Mouse (Mus musculus) retina, postnatal 7 days (tissue): ENCODE measurements around the gene Sst.
"Not testable (repeated sequence)": the region's sequence is repeated elsewhere in the genome, so short reads cannot be mapped to it uniquely, and the experiment has no call there.

Experiments
- DNase-seq: peaks from one replicate; pipeline ENCODE4 v3.0.0-alpha.2; 2012; ENCODE audit warnings: low read depth, low spot score

Gene Sst

GRCm38 (mm10) chr16:23890636-23891035 is at the start of gene Sst:
Gene Sst (minus strand): TSS chr16:23890958.
- DNase-seq = no peak

DNA sequence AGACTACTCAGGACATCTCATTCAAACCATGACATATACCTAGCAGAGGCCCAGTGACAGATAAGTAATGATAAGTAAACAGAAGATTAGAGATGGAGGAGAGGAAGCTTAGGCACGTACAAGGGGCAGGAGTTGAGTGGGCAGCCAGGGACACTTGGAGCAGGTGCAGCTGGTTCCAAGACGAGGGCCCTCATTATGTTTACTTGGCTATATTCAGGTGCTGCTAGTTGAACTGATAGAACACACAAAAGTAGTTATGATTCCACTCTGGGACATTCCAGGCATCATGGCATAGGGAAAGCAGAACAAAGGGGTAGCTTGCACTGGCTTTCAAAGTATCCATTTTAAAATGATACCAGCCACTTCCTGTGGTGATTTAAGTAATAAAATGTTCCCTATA is 43.6 kb upstream of the Sst start:
- no peak for DNase-seq

- DNase-seq = no peak
These were observed 41.5 kb upstream of the Sst start, which contains the start of gene Rtp2 for GRCm38 (mm10) chr16:23932294-23932693. Gene Rtp2 (minus strand): TSS chr16:23932394.

DNA sequence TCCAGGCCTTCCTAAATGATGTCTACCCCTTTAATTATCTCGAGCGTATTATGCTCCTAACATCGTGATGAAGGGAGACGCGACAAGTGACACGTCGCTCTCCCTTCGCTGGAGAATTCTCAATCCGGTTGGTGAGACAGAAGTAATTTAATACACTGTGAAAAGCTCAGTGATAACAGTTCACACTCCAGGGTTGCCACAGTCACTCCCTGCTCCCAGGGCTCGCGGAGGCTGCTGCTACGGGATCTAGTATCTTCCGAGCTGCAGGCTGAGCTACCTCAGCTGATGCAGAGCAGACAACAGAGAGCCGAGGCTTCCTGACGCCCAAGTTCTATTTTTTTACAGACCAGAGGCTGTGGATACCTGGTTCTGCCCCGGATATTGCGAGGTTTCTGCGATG is 40.5 kb upstream of the Sst start:
- DNase-seq = no peak

DNA sequence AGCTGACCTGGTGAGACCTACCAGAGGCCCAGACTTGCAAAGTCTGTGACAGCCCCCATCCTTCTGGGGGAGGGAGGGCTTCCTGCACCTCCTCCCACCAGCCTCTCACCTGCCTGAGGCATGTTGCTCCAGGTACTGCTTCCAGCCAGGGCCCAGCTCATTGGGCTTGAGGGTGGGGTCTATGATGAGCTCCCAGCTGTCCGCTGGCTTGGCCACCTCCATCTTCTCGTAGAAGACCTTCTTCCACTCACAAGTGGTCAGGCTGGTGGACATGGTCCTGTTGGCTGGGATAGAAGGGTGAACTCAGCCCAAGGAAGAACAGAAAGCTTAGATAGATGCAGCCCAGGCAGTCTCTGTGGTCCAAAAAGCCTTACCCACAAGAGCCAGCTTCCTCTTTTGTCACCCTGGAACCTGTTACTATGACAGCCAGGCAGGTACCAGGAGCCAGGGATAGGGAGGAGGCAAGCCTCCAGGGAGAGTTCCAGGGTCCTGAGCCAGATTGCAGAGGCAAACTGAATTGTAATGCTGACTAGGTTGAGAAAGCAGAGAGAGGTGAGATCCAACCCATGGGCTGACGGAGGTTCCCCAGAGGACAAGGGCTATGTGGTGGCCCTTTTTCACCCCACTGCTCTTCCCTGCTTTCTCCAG is 39.8 kb upstream of the Sst start:
- no peak for DNase-seq

DNA sequence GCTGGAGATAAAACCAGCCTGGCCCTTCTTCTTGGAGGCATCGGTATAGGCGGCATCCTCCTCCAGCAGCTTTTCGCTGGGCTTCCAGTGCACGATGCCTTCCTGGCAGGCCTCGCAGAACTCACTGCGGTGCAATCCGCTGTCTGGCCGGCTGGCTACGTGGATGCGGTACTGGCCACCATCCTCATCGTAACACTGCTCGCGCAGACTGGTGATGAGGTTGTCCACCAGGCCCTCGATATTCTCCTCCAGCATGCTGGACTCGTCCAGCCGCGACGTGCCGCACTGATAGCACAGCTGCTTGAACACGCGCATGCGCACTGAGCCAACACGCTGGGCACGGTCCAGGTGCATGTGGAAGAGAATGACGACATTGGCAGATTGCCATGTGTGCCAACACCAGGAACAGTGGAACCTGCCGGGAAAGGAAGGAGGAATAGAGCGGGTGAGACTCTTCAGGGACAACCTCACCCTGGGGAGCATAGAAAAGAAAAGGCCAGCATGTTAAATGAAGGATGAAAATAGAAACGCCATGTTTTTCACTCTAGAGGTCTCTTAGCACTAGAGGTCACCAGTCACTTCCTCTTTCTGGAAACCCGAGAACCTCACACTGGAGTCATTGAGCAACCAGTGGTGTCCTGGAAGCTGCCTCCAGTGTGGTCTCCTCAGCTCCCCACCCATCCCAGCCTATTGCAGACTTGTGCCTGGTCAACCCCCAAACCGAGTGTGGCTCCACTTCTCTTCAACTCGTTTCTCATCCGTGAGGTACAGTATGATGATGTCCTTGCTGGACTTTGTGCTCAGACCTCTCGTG is 36.8 kb upstream of the Sst start:
- DNase-seq = no peak

DNA sequence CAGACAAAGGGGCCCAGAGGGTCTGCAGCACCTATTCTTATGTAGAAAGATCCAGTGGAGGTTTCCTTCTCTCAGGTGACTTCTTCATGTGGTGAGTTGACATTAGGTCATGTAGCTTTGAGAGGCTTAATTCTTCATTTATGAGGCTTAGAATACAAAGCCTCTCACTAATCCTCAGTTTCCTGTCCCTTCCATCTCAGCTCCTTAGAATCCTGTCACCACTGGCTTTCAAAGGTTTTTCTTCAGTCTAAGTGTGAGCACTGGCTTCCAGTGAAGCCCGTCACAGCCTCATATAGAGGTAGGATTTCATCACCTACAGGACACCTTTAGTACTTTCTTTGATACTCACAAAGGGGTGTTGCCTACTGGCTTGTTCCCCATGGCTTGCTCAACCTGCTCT is 32.1 kb upstream of the Sst start:
- DNase-seq = no peak

GRCm38 (mm10) chr16:23921697-23922096 is 30.9 kb upstream of the Sst start:
- DNase-seq = no peak

DNA sequence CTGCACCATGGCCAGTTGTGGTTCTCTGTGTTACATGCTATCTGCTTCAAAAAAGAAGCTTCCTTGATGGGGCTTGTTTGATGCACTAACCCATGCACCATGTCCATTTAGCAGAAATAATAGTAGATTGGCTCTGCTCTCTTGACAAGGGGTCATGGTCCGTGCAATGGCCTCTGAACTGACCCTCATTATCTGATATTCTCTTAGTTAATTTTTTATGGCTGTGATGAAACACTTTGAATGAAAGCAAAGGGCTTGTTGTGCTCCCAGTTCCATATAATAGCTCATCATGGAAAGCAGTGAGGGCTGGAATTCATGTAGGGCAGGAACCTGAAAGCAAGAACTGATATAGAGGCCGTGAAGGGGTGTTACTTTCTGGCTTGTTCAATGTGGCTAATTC is 28.7 kb upstream of the Sst start:
- no peak for DNase-seq

DNA sequence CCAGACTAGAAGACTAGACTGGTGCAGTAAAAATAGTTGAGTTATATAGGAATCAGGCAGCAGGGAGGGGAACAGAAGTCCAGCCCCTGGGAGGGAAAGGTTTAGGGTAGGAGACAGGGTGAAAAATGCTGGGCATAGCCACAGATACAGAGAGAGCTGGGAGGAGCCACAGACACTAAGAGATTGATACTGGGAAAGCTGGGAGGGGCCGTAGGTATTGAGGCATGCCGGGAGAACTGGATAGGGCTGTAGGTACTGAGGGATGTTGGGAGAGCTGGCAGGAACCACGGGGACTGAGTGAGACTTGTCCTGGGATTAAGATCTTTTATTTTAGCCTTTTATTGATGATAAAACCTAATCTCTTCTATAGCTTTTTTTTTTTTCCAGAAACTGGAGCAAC is 22.6 kb upstream of the Sst start:
- DNase-seq = no peak

GRCm38 (mm10) chr16:23912741-23913140 is 22.0 kb upstream of the Sst start:
- no peak for DNase-seq

DNA sequence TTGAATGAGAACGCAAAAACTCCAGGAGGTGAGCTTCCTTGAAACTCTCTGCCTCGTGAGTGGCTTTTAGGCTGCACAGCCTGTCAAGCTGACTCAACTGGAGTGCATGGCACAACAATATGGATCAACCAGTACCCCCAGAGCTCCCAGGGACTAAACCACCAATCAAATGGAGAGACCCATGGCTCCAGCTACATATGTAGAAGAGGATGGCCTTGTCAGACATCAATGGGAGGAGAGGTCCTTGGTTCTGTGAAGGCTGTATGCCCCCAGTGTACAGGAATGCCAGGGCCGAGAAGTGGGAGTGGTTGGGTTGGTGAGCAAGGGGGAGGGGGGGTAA is 18.2 kb upstream of the Sst start:
- DNase-seq = not testable (repeated sequence)

DNA sequence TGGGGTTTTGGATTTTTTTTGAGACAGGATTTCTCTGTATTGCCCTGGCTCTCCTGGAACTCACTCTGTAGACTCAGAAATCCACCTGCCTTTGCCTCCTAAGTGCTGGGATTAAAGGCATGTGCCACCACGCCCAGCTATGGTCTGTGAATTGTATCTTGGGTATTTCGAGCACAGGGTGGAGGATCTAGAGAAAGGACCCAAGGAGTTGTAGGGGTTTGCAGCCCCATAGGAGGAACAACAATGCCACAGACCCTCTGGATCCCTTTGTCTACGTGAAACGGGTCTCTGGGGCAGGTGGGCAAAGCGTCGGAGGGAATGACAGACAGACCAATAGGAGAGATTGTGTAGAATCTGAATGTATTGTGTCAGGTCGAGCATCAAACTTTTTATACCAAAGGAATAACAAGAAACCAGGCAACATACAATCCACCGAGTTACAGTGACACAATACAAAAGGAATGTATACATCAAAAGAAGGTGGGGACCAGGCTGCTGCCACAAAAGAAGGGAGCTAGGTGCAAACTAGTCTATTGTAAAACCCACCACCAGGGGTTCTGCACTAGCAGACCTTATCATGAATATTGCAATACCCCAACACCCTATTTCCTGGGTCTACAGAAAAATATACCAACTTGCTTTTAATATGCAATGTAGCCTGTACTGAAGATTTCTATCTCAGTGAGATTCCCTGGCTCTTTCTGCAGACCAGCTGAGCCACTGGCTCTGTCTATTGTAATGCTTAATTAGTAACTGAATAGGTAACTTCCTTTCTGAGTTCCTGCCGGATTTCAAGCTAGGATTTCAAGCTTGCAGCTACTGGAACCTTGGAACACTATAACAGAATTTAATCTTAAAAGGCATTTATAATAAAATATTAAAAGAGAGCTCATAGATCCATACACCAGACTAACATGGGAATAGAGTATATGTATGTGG is 17.6 kb upstream of the Sst start:
- DNase-seq = not testable (repeated sequence)

GRCm38 (mm10) chr16:23906586-23906985 is 15.8 kb upstream of the Sst start:
- not testable (repeated sequence) for DNase-seq

- DNase-seq = no peak
These were observed 10.7 kb upstream of the Sst start for GRCm38 (mm10) chr16:23901411-23901810.

GRCm38 (mm10) chr16:23900061-23900460 is 9.3 kb upstream of the Sst start:
- no peak for DNase-seq

GRCm38 (mm10) chr16:23898840-23899239 is 8.1 kb upstream of the Sst start:
- peak; percentile 57 for DNase-seq

DNA sequence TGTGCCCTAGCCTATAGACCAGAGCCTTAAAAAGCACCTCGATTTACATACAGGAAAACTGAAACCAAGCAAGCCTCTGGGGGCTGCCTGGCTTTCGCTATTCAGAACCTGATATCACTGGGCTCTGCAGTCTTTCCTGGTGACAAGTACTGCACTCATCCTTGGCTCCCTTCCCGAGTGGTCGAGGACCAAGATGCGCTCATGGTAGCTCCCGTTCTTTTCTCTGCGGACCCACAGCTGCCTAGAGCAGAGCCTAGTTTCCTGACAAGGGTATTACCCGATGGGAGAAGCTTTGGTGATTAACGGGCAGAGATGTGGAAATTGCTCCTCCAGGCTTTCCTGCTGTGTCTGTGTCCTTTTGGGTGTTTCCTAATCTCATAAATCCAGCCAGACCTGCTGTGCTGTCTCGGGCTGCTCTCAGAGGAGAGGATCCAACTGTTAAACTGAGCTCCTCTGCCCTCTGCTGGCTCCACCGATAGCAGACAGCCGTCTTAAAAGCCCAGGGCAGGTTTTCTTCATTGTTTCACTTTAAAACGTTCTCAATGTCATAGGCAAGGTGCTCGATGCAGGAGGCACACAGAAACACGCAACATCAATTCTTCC is 7.3 kb upstream of the Sst start:
- DNase-seq = peak; percentile 46

DNA sequence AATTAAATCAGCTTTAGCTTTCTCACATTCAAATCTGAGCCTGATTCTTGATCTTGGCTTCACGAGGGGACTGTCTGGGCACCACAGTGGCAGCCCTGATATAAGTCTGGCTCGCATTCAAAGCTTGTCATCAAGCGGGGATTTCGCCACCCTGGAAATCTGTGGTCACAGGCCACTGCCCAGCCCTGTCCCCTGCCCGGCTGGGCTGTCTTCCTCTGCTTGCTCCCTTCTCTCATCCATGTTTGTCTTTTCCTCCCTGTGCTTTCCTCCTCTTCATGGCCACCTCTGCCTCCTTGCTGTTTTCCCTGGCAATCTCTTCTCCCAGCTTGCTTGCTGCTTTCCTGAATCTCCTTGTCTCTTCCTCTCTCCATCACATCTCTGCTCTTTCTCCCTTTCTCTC is 6.7 kb upstream of the Sst start:
- DNase-seq = no peak

- no peak for DNase-seq
These were observed 4.4 kb upstream of the Sst start for GRCm38 (mm10) chr16:23895135-23895534.

GRCm38 (mm10) chr16:23890151-23890550 is 607 bp downstream of the Sst start:
- no peak for DNase-seq
